Mouse (Mus musculus): ENCODE data around the gene Sgms1.

The Sgms1 gene

DNA sequence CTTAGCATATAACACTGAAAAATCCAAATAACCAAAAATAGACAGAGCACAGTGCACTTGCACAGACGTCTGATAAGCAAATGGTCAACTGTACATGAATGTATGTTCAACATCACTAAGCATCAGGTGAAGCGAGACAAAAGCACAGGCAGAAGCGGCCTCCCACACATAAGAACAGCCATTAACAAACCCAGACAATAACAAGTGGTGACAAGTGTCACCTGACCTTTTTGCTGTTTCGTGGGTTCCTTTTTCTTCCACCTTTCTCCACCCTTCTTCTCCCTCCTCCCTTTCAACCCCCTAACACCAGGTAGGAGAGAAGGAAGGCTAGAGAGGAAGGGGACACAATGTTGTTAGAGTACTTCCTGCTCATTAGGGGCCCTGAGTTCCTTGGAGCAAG lies 144.6 kb downstream of the Sgms1 start:
- in situ Hi-C loops (cut with MboI, MseI), result loop anchor here (5.0 kb wide), 1 partner anchor 43 kb away; no protein-coding TSS in a partner anchor

DNA sequence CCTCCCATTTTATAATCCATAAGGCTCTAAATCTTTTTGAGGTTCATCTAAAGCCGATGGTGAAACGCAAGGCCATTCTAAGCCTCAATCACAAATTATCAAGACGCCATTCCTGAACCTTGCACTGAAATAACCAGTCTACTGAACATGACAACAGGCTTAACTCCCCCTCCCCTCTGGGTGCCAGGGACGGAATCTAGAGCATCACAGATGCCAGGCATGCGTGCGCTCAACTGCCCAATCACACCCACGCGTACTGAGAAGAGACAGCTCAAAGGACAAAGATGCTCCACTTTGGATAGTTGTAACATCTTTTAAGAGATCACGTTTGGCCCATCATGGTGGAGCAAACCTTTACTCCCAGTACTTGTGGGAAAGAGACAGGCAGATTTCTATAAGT lies 146.3 kb downstream of the Sgms1 start:
- in situ Hi-C loops (cut with MboI, MseI), result no loop called here

- in situ Hi-C loops (cut with MboI, MseI), result no loop called here
These were observed 147.4 kb downstream of the Sgms1 start for GRCm38 (mm10) chr19:32242153-32242552.

GRCm38 (mm10) chr19:32240417-32240990 lies 149.0 kb downstream of the Sgms1 start:
- in situ Hi-C loops (cut with MboI, MseI), result no loop called here

DNA sequence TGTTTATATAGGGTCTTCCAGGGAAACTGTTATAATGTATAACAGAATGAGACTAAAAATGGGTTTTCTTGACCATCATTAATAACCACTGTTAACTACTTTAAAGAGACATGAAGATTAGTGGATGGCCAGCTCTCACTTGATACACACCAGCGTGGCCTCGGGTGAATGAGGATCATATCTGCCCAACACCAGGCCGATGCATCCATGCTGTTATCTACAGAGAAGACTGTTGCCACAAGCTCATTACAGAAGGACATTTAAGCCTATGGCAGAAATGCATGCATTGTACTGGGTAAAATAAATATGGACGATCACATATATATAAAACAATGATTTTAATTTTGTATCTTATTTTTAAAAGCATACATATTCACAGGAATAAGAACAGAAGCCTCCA lies 149.6 kb downstream of the Sgms1 start:
- in situ Hi-C loops (cut with MboI, MseI), result no loop called here

DNA sequence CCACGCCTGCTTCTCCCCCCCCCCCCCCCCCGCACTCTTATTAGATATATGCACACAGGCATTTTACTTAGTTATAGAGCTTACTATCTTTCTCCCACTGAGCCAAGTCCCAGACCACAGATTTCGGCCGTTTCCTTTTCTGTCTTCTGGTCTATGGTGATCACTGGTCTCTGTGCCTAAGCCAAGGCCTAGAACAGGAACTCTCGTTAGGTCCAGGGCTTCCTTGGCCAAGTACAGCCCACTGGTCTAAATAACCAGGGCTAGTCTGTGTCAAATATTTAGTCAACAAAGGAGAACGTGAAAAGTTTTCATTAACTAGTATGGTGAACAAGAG lies 150.1 kb downstream of the Sgms1 start:
- in situ Hi-C loops (cut with MboI, MseI), result no loop called here

GRCm38 (mm10) chr19:32238722-32239458 lies 150.6 kb downstream of the Sgms1 start:
- in situ Hi-C loops (cut with MboI, MseI), result no loop called here

- in situ Hi-C loops (cut with MboI, MseI), result no loop called here
These were observed 151.8 kb downstream of the Sgms1 start for GRCm38 (mm10) chr19:32237685-32238084.

GRCm38 (mm10) chr19:32237173-32237583 lies 152.3 kb downstream of the Sgms1 start:
- in situ Hi-C loops (cut with MboI, MseI), result no loop called here

- in situ Hi-C loops (cut with MboI, MseI), result no loop called here
These were observed 154.6 kb downstream of the Sgms1 start for GRCm38 (mm10) chr19:32234717-32235434.

GRCm38 (mm10) chr19:32231292-32231691 lies 158.2 kb downstream of the Sgms1 start:
- in situ Hi-C loops (cut with MboI, MseI), result no loop called here

GRCm38 (mm10) chr19:32230798-32231197 lies 158.7 kb downstream of the Sgms1 start:
- in situ Hi-C loops (cut with MboI, MseI), result no loop called here

- in situ Hi-C loops (cut with MboI, MseI), result no loop called here
These were observed 159.2 kb downstream of the Sgms1 start for GRCm38 (mm10) chr19:32230301-32230700.

DNA sequence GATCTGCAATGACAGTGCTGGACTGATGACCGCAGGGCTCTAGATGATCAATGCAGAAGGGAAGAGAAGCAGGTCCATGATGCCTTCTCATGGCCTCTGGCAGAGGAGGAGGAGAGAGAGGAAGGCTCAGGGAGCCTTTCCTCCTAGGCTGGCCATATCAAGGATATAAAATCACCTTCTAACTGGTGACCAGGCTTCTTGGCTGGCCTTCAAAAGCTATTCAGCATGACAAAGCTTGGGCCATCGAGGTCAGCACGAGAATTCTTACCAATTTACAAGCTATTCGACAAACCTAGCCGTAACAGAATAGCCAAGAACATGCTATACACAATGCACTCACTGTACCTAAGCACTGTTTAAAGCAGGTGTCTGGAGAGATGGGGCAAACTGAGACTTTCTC lies 159.7 kb downstream of the Sgms1 start:
- in situ Hi-C loops (cut with MboI, MseI), result no loop called here

DNA sequence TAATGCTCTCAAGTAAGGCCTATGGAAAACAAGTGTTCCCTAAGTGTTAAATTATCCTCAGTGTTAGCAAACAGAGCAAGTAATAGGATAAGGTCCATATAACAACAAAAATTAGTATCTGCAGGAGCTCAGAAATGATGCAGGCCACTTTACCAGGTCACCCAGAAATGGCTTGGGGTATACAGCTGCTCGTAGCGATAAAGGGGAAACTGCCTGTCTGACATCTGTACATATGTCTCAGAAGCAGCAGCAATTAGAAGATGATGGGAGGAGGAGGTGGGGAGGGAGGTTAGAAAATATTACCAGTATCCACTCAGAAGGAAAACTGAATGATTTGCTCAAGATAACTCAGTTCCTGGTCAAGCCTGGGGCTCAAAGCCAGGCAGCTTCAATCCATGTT lies 162.3 kb downstream of the Sgms1 start:
- in situ Hi-C loops (cut with MboI, MseI), result no loop called here

DNA sequence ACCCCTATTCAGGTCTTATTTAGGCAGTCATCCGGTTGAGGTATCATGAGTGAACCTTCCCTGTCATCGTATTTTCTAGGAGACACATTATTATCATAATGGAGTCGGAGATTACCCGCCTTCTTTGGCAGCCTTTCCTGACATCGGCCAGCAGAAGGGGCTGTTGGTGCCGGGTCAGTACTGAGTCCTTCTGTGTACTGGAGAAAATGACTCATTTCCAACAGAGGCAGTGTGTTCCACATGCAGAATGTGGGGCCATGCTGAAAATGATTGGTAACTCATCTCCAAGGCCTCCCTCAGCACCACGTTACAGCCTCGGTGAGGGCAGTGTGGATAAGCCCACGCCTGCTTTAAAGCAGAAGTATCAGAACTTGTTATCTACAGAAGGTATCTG lies 164.4 kb downstream of the Sgms1 start:
- in situ Hi-C loops (cut with MboI, MseI), result no loop called here

DNA sequence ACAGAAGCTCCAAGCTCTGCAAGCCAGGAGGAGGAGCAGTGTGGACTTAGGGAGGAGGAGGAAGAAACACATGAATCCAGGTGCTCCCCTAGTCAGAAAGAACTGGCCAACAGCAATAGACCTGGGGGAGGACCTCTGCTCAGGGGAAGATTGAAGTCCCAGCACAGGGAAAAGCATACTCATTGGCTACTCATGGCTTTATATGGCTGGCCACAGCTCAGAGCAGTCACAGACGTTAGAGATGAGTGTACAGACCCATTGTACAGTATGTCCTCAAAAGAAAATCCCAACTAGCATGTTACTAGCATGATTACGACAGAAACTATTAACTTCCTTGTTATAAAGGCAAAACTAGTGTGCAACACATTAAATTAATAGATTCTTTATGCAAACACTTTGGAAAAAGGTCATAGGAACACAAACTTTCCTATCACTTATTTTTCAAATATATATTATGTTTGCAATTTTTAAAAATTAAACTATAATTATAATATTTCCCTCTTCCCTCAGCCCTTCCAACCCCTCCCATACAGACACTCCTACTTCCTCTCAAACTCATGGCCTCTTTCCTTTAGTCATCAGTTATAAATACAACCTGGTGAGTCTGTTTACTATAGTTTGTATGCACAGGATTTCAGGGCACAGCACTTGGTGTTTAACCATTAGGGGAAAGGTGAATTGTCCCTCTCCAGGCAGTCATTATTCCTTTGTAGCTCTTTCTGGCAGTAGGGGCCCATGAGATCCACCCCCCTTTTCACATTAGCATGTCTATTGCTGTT lies 165.0 kb downstream of the Sgms1 start:
- in situ Hi-C loops (cut with MboI, MseI), result no loop called here

DNA sequence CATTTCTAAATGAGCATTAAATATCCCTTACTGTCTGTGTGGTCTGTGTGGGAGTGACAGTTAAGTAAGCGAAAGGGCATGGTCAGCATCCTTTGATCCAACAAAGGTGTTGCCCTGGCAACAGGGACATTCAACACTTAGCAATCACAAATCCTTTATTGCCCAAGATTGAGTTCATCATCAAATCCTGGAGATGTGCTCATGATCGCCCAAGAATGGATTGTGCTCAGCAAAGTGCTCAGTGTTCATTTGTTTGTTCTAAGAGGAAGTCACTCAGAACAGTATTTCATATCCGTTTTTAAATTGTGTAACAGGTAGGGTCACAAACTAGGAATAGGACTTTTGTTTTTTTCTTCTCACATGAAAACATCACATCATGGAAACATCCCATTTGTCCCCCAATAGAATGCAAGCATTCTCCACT lies 165.8 kb downstream of the Sgms1 start:
- in situ Hi-C loops (cut with MboI, MseI), result no loop called here

DNA sequence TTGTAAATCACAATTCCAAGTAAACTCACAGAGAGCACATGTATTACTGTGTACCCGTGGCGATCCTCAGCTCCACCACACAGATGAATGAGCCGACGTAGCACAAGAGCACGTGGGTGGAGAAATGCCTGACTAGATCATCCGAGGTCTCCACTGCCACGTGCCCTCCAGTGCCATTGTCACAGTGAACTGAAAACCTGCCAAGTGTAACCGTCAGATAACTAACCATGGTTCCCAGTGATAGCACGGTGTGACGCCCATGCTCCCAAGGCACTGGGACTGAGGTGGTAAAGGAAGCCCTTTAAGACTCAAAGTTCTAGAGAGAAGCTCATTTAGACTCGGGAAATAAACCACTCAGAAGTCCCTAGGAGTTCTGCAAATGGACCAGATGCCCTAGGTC lies 167.4 kb downstream of the Sgms1 start:
- in situ Hi-C loops (cut with MboI, MseI), result no loop called here

DNA sequence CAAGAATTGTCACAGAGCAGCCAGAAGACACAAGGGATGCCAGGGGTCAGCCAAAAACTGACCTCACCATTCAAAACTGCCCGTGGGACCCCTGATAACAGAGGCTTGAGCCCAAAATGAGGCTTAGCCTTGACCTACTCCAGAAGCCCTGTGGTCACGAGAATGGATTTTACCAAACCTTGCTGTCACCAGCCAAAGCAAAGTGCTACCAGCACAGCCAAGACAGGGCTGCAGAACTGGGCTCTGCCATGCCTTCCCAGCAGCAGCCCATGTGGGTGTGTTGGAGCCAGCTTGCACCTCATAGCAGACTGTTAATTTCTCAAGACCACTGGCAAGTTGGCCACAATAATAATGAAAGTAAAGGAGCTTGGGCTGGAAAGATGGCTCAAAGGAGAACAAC lies 168.5 kb downstream of the Sgms1 start:
- in situ Hi-C loops (cut with MboI, MseI), result no loop called here

GRCm38 (mm10) chr19:32216710-32217109 lies 172.8 kb downstream of the Sgms1 start:
- in situ Hi-C loops (cut with MboI, MseI), result no loop called here

All from T-helper 1 cell (primary cell).